Mouse (Mus musculus) right cerebral cortex, adult 18-20 months (tissue): ENCODE measurements around the gene Psd4.
A peak's percentile ranks its signal among the peaks of the same experiment; 100 is the strongest.

Experiments
- DNase-seq: peaks from one replicate; pipeline ENCODE4 v3.0.0; 2022; ENCODE audit warnings: mixed read lengths

Psd4 gene

GRCm38 (mm10) chr2:24386158-24386963, 19.0 kb downstream of the Psd4 start:
- DNase-seq, result no peak

- no peak for DNase-seq
Measured at GRCm38 (mm10) chr2:24386964-24387320, 19.6 kb downstream of the Psd4 start.

GRCm38 (mm10) chr2:24387361-24388283, 20.2 kb downstream of the Psd4 start:
- peak; percentile 50 for DNase-seq

- DNase-seq, result no peak
Measured at GRCm38 (mm10) chr2:24393251-24393650, 25.9 kb downstream of the Psd4 start.

GRCm38 (mm10) chr2:24397115-24397514, 29.7 kb downstream of the Psd4 start:
- DNase-seq, result no peak

- DNase-seq, result no peak
Measured at GRCm38 (mm10) chr2:24400711-24401110, 33.3 kb downstream of the Psd4 start.

GRCm38 (mm10) chr2:24405345-24406012, 38.1 kb downstream of the Psd4 start:
- peak; percentile 46 for DNase-seq

GRCm38 (mm10) chr2:24407701-24408485, 40.5 kb downstream of the Psd4 start:
- peak; percentile 12 for DNase-seq

- peak; percentile 65 for DNase-seq
Measured at GRCm38 (mm10) chr2:24409166-24409565, 41.8 kb downstream of the Psd4 start.

- no peak for DNase-seq
Measured at GRCm38 (mm10) chr2:24413172-24413571, 45.8 kb downstream of the Psd4 start.

GRCm38 (mm10) chr2:24413677-24414076, 46.3 kb downstream of the Psd4 start:
- DNase-seq, result no peak

GRCm38 (mm10) chr2:24416668-24417067, 49.3 kb downstream of the Psd4 start:
- no peak for DNase-seq

- no peak for DNase-seq
Measured at GRCm38 (mm10) chr2:24417106-24417505, 49.7 kb downstream of the Psd4 start.

GRCm38 (mm10) chr2:24417564-24417963, 50.2 kb downstream of the Psd4 start:
- no peak for DNase-seq

- no peak for DNase-seq
Measured at GRCm38 (mm10) chr2:24421211-24421863, 54.0 kb downstream of the Psd4 start.

GRCm38 (mm10) chr2:24422815-24423214, 55.4 kb downstream of the Psd4 start:
- DNase-seq, result no peak

- no peak for DNase-seq
Measured at GRCm38 (mm10) chr2:24425630-24426029, 58.2 kb downstream of the Psd4 start.

GRCm38 (mm10) chr2:24427866-24428675, 60.7 kb downstream of the Psd4 start:
- no peak for DNase-seq

GRCm38 (mm10) chr2:24429806-24430205, 62.4 kb downstream of the Psd4 start:
- no peak for DNase-seq

- no peak for DNase-seq
Measured at GRCm38 (mm10) chr2:24434670-24435069, 67.3 kb downstream of the Psd4 start.

- DNase-seq, result no peak
Measured at GRCm38 (mm10) chr2:24435699-24436098, 68.3 kb downstream of the Psd4 start.
